Mouse (Mus musculus): Measurements from ENCODE around the gene Phka1. TPM values are rescaled to one million over a fixed set of nuclear protein-coding genes. Genes with fewer than 3 reads are reported as not detected.

Phka1 gene
- polyA plus RNA-seq, 1 experiment from 2014 or later = 9.6 TPM

Other genes with a start within 250 kb of the Phka1 start
- gene Hdac8, start 138.9 kb downstream of the Phka1 start, polyA plus RNA-seq (2015; fragmentation: Nextera tagmentation; extraction: Ambion mirVana) = 5.4 and 6.1 TPM in 2 replicates
- gene Gm3880, start 42.7 kb upstream of the Phka1 start, polyA plus RNA-seq (2015; fragmentation: Nextera tagmentation; extraction: Ambion mirVana) = not detected in 2 replicates
- not detected in 2 replicates for gene Gm9112, start 63.4 kb upstream of the Phka1 start, polyA plus RNA-seq (2015; fragmentation: Nextera tagmentation; extraction: Ambion mirVana)
- not detected in 2 replicates for gene Dmrtc1b, start 63.6 kb upstream of the Phka1 start, polyA plus RNA-seq (2015; fragmentation: Nextera tagmentation; extraction: Ambion mirVana)
- not detected in 2 replicates for gene Dmrtc1c1, start 158.7 kb upstream of the Phka1 start, polyA plus RNA-seq (2015; fragmentation: Nextera tagmentation; extraction: Ambion mirVana)
- gene Dmrtc1c2, start 210.4 kb upstream of the Phka1 start, polyA plus RNA-seq (2015; fragmentation: Nextera tagmentation; extraction: Ambion mirVana) = not detected in 2 replicates
- not detected in 2 replicates for gene 1700031F05Rik, start 223.7 kb upstream of the Phka1 start, polyA plus RNA-seq (2015; fragmentation: Nextera tagmentation; extraction: Ambion mirVana)

Measured in heart, embryonic 15.5 days (tissue).